Mouse (Mus musculus) forebrain, postnatal 0 days (tissue): Measurements from ENCODE around the gene Alg9. TPM values are rescaled to one million over a fixed set of nuclear protein-coding genes. Genes with fewer than 3 reads are reported as not detected.

Experiments used
- ATAC-seq: fragments of 200-750 bp; cut with Nextera tagmentation; 2 replicates; pipeline ENCODE4 v1.8.0; 2017; ENCODE audit warnings: mild to moderate bottlenecking, moderate library complexity
- DNase-seq: peaks from one replicate; pipeline ENCODE4 v3.0.0-alpha.2; 2015
- H3K27ac ChIP-seq: fragments of 300-500 bp; sonication (generic); 2 replicates; pipeline ENCODE4 v1.5.1; 2014; ENCODE audit warnings: low read depth, mild to moderate bottlenecking, antibody characterized with exemption, low read length, moderate library complexity, mixed read lengths
- H3K27me3 ChIP-seq: fragments of 300-500 bp; sonication (generic); 2 replicates; pipeline ENCODE4 v1.6.1; 2014; ENCODE audit warnings: mild to moderate bottlenecking, low read length, mixed read lengths; ENCODE audit not compliant: insufficient read depth
- H3K36me3 ChIP-seq: fragments of 300-500 bp; sonication (generic); 2 replicates; pipeline ENCODE4 v1.6.1; 2014; ENCODE audit warnings: mild to moderate bottlenecking, moderate library complexity; ENCODE audit not compliant: insufficient read depth
- H3K4me1 ChIP-seq: fragments of 300-500 bp; sonication (generic); 2 replicates; pipeline ENCODE4 v1.6.1; 2014; ENCODE audit warnings: antibody characterized with exemption; ENCODE audit not compliant: insufficient read depth
- H3K4me2 ChIP-seq: fragments of 300-500 bp; sonication (generic); 2 replicates; pipeline ENCODE4 v1.6.1; 2014; ENCODE audit warnings: low read depth, mild to moderate bottlenecking, moderate library complexity
- H3K4me3 ChIP-seq: fragments of 300-500 bp; sonication (generic); 2 replicates; pipeline ENCODE4 v1.5.1; 2014; ENCODE audit warnings: low read depth, low read length, mixed read lengths
- H3K9ac ChIP-seq: fragments of 300-500 bp; sonication (generic); 2 replicates; pipeline ENCODE4 v1.6.1; 2014; ENCODE audit warnings: mild to moderate bottlenecking
- H3K9me3 ChIP-seq: fragments of 300-500 bp; sonication (generic); 2 replicates; pipeline ENCODE4 v1.6.1; 2016; ENCODE audit warnings: low read length
- CTCF ChIP-seq: sonication (generic); IDR thresholded peaks from 2 replicates; pipeline ENCODE4 v1.5.1; 2016; ENCODE audit warnings: antibody characterized with exemption, control low read depth, low read depth
- WGBS: fragments of 180-500 bp; shearing (Covaris S2); extraction: QIAGEN DNeasy Blood & Tissue Kit; methylation state at CpG from one replicate; pipeline ENCODE4 v1.1.7; 2014; 5-methylcytosine and 5-hydroxymethylcytosine counted together
- polyA plus RNA-seq: library from polyadenylated mRNA; unstranded; fragments of >200 nt; fragmentation: Nextera tagmentation; extraction: Ambion mirVana; gene quantifications from 2 replicates; pipeline ENCODE4 v1.2.1, GENCODE M21; 2015
- total RNA-seq: library from RNA; depleted of rRNA; stranded (reverse); fragments of >200 nt; gene quantifications from 2 replicates; pipeline ENCODE4 v1.2.3, GENCODE M21; 2014; rRNA removed

Alg9 gene
- total and polyA plus RNA-seq, 2 experiments from 2014 or later: 53.7 to 74.2 TPM

- no peaks in the 10 kb centered on the region for H3K4me1 ChIP-seq
- ATAC-seq: no peak
- no peaks in the 10 kb centered on the region for H3K27me3 ChIP-seq
- H3K9me3 ChIP-seq: no peaks in the 10 kb centered on the region
- H3K4me3 ChIP-seq: no peak overlapping the region
- WGBS: 71% methylated on average over 4 of the region's 4 CpGs
- no peak overlapping the region for H3K27ac ChIP-seq
- peaks cover 29% of the 10 kb centered on the region for H3K36me3 ChIP-seq
- no peak overlapping the region for H3K9ac ChIP-seq
- TF ChIP-seq CTCF: no peak
- no peak for DNase-seq
- H3K4me2 ChIP-seq: no peak overlapping the region
Measured at GRCm38 (mm10) chr9:50889964-50890363, 115.1 kb downstream of the Alg9 start.

GRCm38 (mm10) chr9:50890494-50891090 is 115.8 kb downstream of the Alg9 start:
- H3K27me3 ChIP-seq: no peaks in the 10 kb centered on the region
- no peak for TF ChIP-seq CTCF
- 94% methylated on average over 3 of the region's 3 CpGs for WGBS
- H3K4me3 ChIP-seq: no peak overlapping the region
- H3K9me3 ChIP-seq: no peaks in the 10 kb centered on the region
- H3K36me3 ChIP-seq: peaks cover 35% of the 10 kb centered on the region
- H3K4me2 ChIP-seq: no peak overlapping the region
- no peak overlapping the region for H3K27ac ChIP-seq
- no peak overlapping the region for H3K9ac ChIP-seq
- DNase-seq (no peak), ATAC-seq (no peak)
- no peaks in the 10 kb centered on the region for H3K4me1 ChIP-seq

Other genes with a start within 250 kb of the Alg9 start
- 83.7 and 102 TPM in 2 replicates for gene Pts, start 246.3 kb upstream of the Alg9 start, total RNA-seq
- gene Pts, start 246.3 kb upstream of the Alg9 start, polyA plus RNA-seq: 101 and 112 TPM in 2 replicates
- gene Il18, start 220.2 kb upstream of the Alg9 start, total RNA-seq: 17.4 and 22.9 TPM in 2 replicates
- gene Il18, start 220.2 kb upstream of the Alg9 start, polyA plus RNA-seq: 28.3 and 34.3 TPM in 2 replicates
- gene Bco2, start 219.8 kb upstream of the Alg9 start, total RNA-seq: 0.76 and 0.92 TPM in 2 replicates
- gene Bco2, start 219.8 kb upstream of the Alg9 start, polyA plus RNA-seq: 0.65 and 0.80 TPM in 2 replicates
- not detected in 2 replicates for gene Tex12, start 213.7 kb upstream of the Alg9 start, total RNA-seq
- 0.17 TPM in 1 of 2 replicates, not detected in the other for gene Tex12, start 213.7 kb upstream of the Alg9 start, polyA plus RNA-seq
- gene Sdhd, start 171.2 kb upstream of the Alg9 start, total RNA-seq: 151 and 168 TPM in 2 replicates
- gene Sdhd, start 171.2 kb upstream of the Alg9 start, polyA plus RNA-seq: 279 and 305 TPM in 2 replicates
- gene Timm8b, start 171.1 kb upstream of the Alg9 start, total RNA-seq: 234 and 297 TPM in 2 replicates
- 389 and 523 TPM in 2 replicates for gene Timm8b, start 171.1 kb upstream of the Alg9 start, polyA plus RNA-seq
- 4.0 and 5.2 TPM in 2 replicates for gene Pih1d2, start 157.7 kb upstream of the Alg9 start, total RNA-seq
- 4.6 and 6.6 TPM in 2 replicates for gene Pih1d2, start 157.7 kb upstream of the Alg9 start, polyA plus RNA-seq
- gene Nkapd1, start 157.6 kb upstream of the Alg9 start, total RNA-seq: 19.0 and 20.5 TPM in 2 replicates
- 24.3 TPM in 2 replicates for gene Nkapd1, start 157.6 kb upstream of the Alg9 start, polyA plus RNA-seq
- gene Dlat, start 115.2 kb upstream of the Alg9 start, total RNA-seq: 60.7 and 67.1 TPM in 2 replicates
- gene Dlat, start 115.2 kb upstream of the Alg9 start, polyA plus RNA-seq: 46.0 and 52.7 TPM in 2 replicates
- gene Dixdc1, start 35.5 kb upstream of the Alg9 start, total RNA-seq: 54.3 and 59.9 TPM in 2 replicates
- gene Dixdc1, start 35.5 kb upstream of the Alg9 start, polyA plus RNA-seq: 17.1 and 26.8 TPM in 2 replicates
- 1.7 and 2.0 TPM in 2 replicates for gene 2310030G06Rik, start 28.5 kb upstream of the Alg9 start, total RNA-seq
- gene 2310030G06Rik, start 28.5 kb upstream of the Alg9 start, polyA plus RNA-seq: 3.2 and 3.8 TPM in 2 replicates
- gene Cryab, start 23.7 kb upstream of the Alg9 start, total RNA-seq: 8.8 and 11.5 TPM in 2 replicates
- gene Cryab, start 23.7 kb upstream of the Alg9 start, polyA plus RNA-seq: 29.9 and 31.2 TPM in 2 replicates
- 0.23 and 0.52 TPM in 2 replicates for gene Hspb2, start 22.7 kb upstream of the Alg9 start, total RNA-seq
- gene Hspb2, start 22.7 kb upstream of the Alg9 start, polyA plus RNA-seq: 0.98 and 2.2 TPM in 2 replicates
- gene Fdxacb1, start 6.8 kb upstream of the Alg9 start, total RNA-seq: 9.6 and 19.1 TPM in 2 replicates
- 9.3 and 10.4 TPM in 2 replicates for gene Fdxacb1, start 6.8 kb upstream of the Alg9 start, polyA plus RNA-seq
- gene 1110032A03Rik, start 501 bp downstream of the Alg9 start, total RNA-seq: 45.9 and 48.3 TPM in 2 replicates
- 65.0 and 69.3 TPM in 2 replicates for gene 1110032A03Rik, start 501 bp downstream of the Alg9 start, polyA plus RNA-seq
- 15.2 and 26.0 TPM in 2 replicates for gene Ppp2r1b, start 70.3 kb downstream of the Alg9 start, total RNA-seq
- gene Ppp2r1b, start 70.3 kb downstream of the Alg9 start, polyA plus RNA-seq: 26.1 and 29.8 TPM in 2 replicates
- gene Sik2, start 234.1 kb downstream of the Alg9 start, total RNA-seq: 36.7 and 38.2 TPM in 2 replicates
- gene Sik2, start 234.1 kb downstream of the Alg9 start, polyA plus RNA-seq: 15.9 and 20.5 TPM in 2 replicates